Comparison of ENCODE assay signal across 21 mouse cellular contexts in the genomic region with DNA sequence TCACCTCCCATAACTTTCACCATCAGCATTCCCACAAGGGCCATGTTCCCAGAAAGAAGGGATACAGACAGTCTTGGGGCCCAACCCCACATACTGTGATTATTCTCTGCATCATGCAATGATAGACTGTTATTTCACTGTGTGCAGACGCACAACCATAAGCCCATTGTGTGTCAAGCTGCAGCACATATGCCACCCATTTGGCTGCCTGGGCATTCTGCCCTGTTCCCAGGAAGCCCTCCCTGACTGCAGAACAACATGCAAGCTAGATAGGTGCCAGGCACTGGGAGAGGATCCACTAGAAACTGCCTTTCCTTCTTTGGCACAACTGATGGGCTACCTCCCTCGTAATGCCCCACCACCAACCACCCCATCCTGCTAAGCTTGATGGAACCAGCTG. TPM values are rescaled to one million over a fixed set of nuclear protein-coding genes. Genes with fewer than 3 reads are reported as not detected.
DNase-seq lines count a peak whose midpoint lies in the region; ATAC-seq lines count a peak whose summit lies in the region.
"Had no signal": no experiment of that assay in that cellular context is flagged by ENCODE, and none has a peak within 500 bp of the region (broad histone marks: within the 10 kb centered on the region; RNA-seq: fewer than 3 reads in every experiment).

No protein-coding gene starts in this region.

- no peaks in the 10 kb centered on the region; the same call in 1 of the 2 replicates for H3K27me3 ChIP-seq in forebrain, embryonic 13.5 days
- H3K27me3 ChIP-seq in forebrain, embryonic 12.5 days, result peaks cover 13% of the 10 kb centered on the region; the same call in 1 of the 2 replicates
- H3K27me3 ChIP-seq in midbrain, embryonic 14.5 days (ENCODE audit: control insufficient read depth, insufficient read depth, low read length), result no peaks in the 10 kb centered on the region
- H3K27me3 ChIP-seq: hindbrain, embryonic 15.5 days; neural tube, embryonic 15.5 days had no signal

- peak; percentile 71 for DNase-seq in cerebellum, adult 9-11 months
- DNase-seq in cerebellum, postnatal 36 days, result peak; percentile 41 to 58
- peak; percentile 86 for DNase-seq in layer of hippocampus, adult 9-11 months
- no peak for DNase-seq in midbrain, embryonic 14.5 days
- DNase-seq in lung, adult 18-20 months, result no peak
- DNase-seq: adrenal gland, adult 8-10 months; B cell, adult 2 months; embryo, embryonic 11 days; gastrocnemius, postnatal 14 days; heart, adult 11 months; kidney, adult 2 months; thymus, adult 18-20 months had no signal

- no peak overlapping the region for H3K27ac ChIP-seq in forebrain, embryonic 13.5 days
- H3K27ac ChIP-seq in forebrain, embryonic 12.5 days, result no peak overlapping the region
- no peak overlapping the region for H3K27ac ChIP-seq in midbrain, embryonic 14.5 days (replicated peaks; ENCODE audit: low read depth, low read length)
- H3K27ac ChIP-seq: hindbrain, embryonic 15.5 days; kidney, postnatal 0 days; macrophage; neural tube, embryonic 15.5 days had no signal

- no peak overlapping the region for H3K4me3 ChIP-seq in forebrain, embryonic 13.5 days
- no peak overlapping the region for H3K4me3 ChIP-seq in forebrain, embryonic 12.5 days (replicated peaks)
- H3K4me3 ChIP-seq in midbrain, embryonic 14.5 days (replicated peaks; ENCODE audit: low read depth, low read length), result no peak overlapping the region
- H3K4me3 ChIP-seq: hindbrain, embryonic 15.5 days; neural tube, embryonic 15.5 days had no signal

- 87% methylated on average over 2 of the region's 2 CpGs for WGBS in forebrain, embryonic 13.5 days
- 100% methylated on average over 2 of the region's 2 CpGs for WGBS in forebrain, embryonic 12.5 days
- WGBS in midbrain, embryonic 14.5 days, result 85% methylated on average over 2 of the region's 2 CpGs

- H3K9me3 ChIP-seq in forebrain, embryonic 13.5 days (replicated peaks), result no peaks in the 10 kb centered on the region; the same call in 1 of the 2 replicates
- no peaks in the 10 kb centered on the region for H3K9me3 ChIP-seq in forebrain, embryonic 12.5 days
- no peaks in the 10 kb centered on the region for H3K9me3 ChIP-seq in midbrain, embryonic 14.5 days (ENCODE audit: control insufficient read depth, low read length)
- H3K9me3 ChIP-seq: hindbrain, embryonic 15.5 days; neural tube, embryonic 15.5 days had no signal

- no peaks in the 10 kb centered on the region for H3K4me1 ChIP-seq in forebrain, embryonic 13.5 days
- no peaks in the 10 kb centered on the region for H3K4me1 ChIP-seq in forebrain, embryonic 12.5 days
- H3K4me1 ChIP-seq in midbrain, embryonic 14.5 days (ENCODE audit: control insufficient read depth, insufficient read depth, low read length), result no peaks in the 10 kb centered on the region
- H3K4me1 ChIP-seq: hindbrain, embryonic 15.5 days; neural tube, embryonic 15.5 days had no signal

- ATAC-seq in forebrain, embryonic 13.5 days, result peak; percentile 41; the same call in 1 of the 2 replicates
- no peak for ATAC-seq in forebrain, embryonic 12.5 days (ENCODE audit: low FRiP score)
- ATAC-seq in midbrain, embryonic 14.5 days (ENCODE audit: low FRiP score, low TSS enrichment), result no peak
- no peak for ATAC-seq in activated CD4-positive, CD25-positive, alpha-beta regulatory T cell, adult 4 months
- ATAC-seq: lung, postnatal 0 days had no signal

- H3K9ac ChIP-seq in forebrain, embryonic 13.5 days, result no peak overlapping the region
- no peak overlapping the region for H3K9ac ChIP-seq in forebrain, embryonic 12.5 days
- H3K9ac ChIP-seq in midbrain, embryonic 14.5 days (replicated peaks; ENCODE audit: low read length), result no peak overlapping the region
- H3K9ac ChIP-seq: hindbrain, embryonic 15.5 days; neural tube, embryonic 15.5 days had no signal

- no peaks in the 10 kb centered on the region for H3K36me3 ChIP-seq in forebrain, embryonic 13.5 days (ENCODE audit: poor library complexity, severe bottlenecking)
- H3K36me3 ChIP-seq in forebrain, embryonic 12.5 days (replicated peaks), result no peaks in the 10 kb centered on the region
- no peaks in the 10 kb centered on the region for H3K36me3 ChIP-seq in midbrain, embryonic 14.5 days (ENCODE audit: control insufficient read depth, insufficient read depth, low read length)
- H3K36me3 ChIP-seq: hindbrain, embryonic 15.5 days; neural tube, embryonic 15.5 days had no signal

- H3K4me2 ChIP-seq in forebrain, embryonic 13.5 days, result no peak overlapping the region
- H3K4me2 ChIP-seq in forebrain, embryonic 12.5 days, result no peak overlapping the region
- no peak overlapping the region for H3K4me2 ChIP-seq in midbrain, embryonic 14.5 days (ENCODE audit: low read length)
- H3K4me2 ChIP-seq: heart, embryonic 11.5 days; hindbrain, embryonic 15.5 days; neural tube, embryonic 15.5 days had no signal

RNA-seq across cellular contexts. Expression of gene Vash1, which starts 10.1 kb away (rescaled TPM):
- polyA plus RNA-seq in forebrain, embryonic 13.5 days (2015; fragmentation: Nextera tagmentation; extraction: Ambion mirVana), result 33.6 and 38.2 TPM in 2 replicates
- polyA plus RNA-seq in forebrain, embryonic 12.5 days (2016; fragmentation: Nextera tagmentation; extraction: Ambion mirVana), result 29.8 and 31.1 TPM in 2 replicates
- polyA plus RNA-seq in midbrain, embryonic 14.5 days (2014; fragmentation: Nextera tagmentation; extraction: Ambion mirVana), result 32.0 and 34.0 TPM in 2 replicates
- under 1 TPM in 1 of 2 experiments, not detected in 1; 0.17 TPM for polyA plus RNA-seq in activated CD4-positive, CD25-positive, alpha-beta regulatory T cell, adult 4 months (2017; shearing (Covaris generic))
- polyA plus RNA-seq: macrophage had no signal

RNA-seq across cellular contexts. Expression of gene Angel1, which starts 57.9 kb away (rescaled TPM):
- 9.8 and 11.3 TPM in 2 replicates for polyA plus RNA-seq in forebrain, embryonic 13.5 days (2015; fragmentation: Nextera tagmentation; extraction: Ambion mirVana)
- polyA plus RNA-seq in forebrain, embryonic 12.5 days (2016; fragmentation: Nextera tagmentation; extraction: Ambion mirVana), result 13.3 and 13.6 TPM in 2 replicates
- polyA plus RNA-seq in midbrain, embryonic 14.5 days (2014; fragmentation: Nextera tagmentation; extraction: Ambion mirVana), result 11.3 and 11.5 TPM in 2 replicates
- 1 to 10 TPM; 4.0 to 5.7 TPM for polyA plus RNA-seq in activated CD4-positive, CD25-positive, alpha-beta regulatory T cell, adult 4 months (2017; shearing (Covaris generic))

Comparison
In these comparisons a context has a peak if more than half of its experiments do, and no peak if none do; other contexts are left out.
1. DNase-seq: peak in cerebellum, adult 9-11 months (single experiment), cerebellum, postnatal 36 days (2 of 2) and layer of hippocampus, adult 9-11 months (single experiment); none in midbrain, embryonic 14.5 days (single experiment) and lung, adult 18-20 months (0 of 2).
2. RNA of gene Vash1, which starts 10.1 kb away (polyA plus RNA-seq): 33.6 to 38.2 TPM in forebrain, embryonic 13.5 days, 32.0 to 34.0 TPM in midbrain, embryonic 14.5 days and 29.8 to 31.1 TPM in forebrain, embryonic 12.5 days; 0.17 TPM in activated CD4-positive, CD25-positive, alpha-beta regulatory T cell, adult 4 months; every median in the first group is over 10 times any median in the second.